Mouse (Mus musculus) bone marrow, adult 2 months (tissue): ENCODE results near the gene 2900026A02Rik.

Experiments
- CTCF ChIP-seq: fragments of 200-500 bp; IDR thresholded peaks from 2 replicates; pipeline ENCODE4 v1.5.1; 2011; ENCODE audit warnings: low read length, control low read depth; ENCODE audit not compliant: control insufficient read depth, insufficient read depth
- POLR2A ChIP-seq: fragments of 200-500 bp; IDR thresholded peaks from 2 replicates; pipeline ENCODE4 v1.6.1; 2011; ENCODE audit warnings: low read depth, mild to moderate bottlenecking, control low read depth, low read length, borderline replicate concordance; ENCODE audit not compliant: control insufficient read depth

- TF ChIP-seq CTCF (no peak), POLR2A (no peak)
Observed at GRCm38 (mm10) chr5:113140872-113141271, 80.2 kb downstream of the 2900026A02Rik start.
